Mouse (Mus musculus) E14TG2a.4 (cell line): Measurements from ENCODE around the gene Hist2h4.

Experiments used
- CTCF ChIP-seq: conservative IDR thresholded peaks from 2 replicates; pipeline ENCODE4 v1.5.1; 2014; ENCODE audit warnings: low read length
- POU5F1 ChIP-seq: IDR thresholded peaks from 2 replicates; pipeline ENCODE4 v1.6.1; 2014; ENCODE audit warnings: low read length, borderline replicate concordance

- TF ChIP-seq CTCF: no peak
- no peak for TF ChIP-seq POU5F1
These were observed 765 bp downstream of the Hist2h4 start for GRCm38 (mm10) chr3:96262216-96262875.
